Mouse (Mus musculus) G1E (cell line): ENCODE measurements at regions not wholly inside any gene's neighbourhood (a gene's known extent, or its start where the extent isn't known, plus 50 kb on each side); places are given as distances from the start of the nearest gene placed in this dataset.

Experiments
- CTCF ChIP-seq: IDR thresholded peaks from 2 replicates; pipeline ENCODE4 v1.5.1; 2012; ENCODE audit warnings: low read depth, low read length, inconsistent platforms, mixed read lengths
- POLR2AphosphoS5 ChIP-seq: IDR thresholded peaks from 2 replicates; pipeline ENCODE4 v1.6.1; 2012; ENCODE audit warnings: low read depth, low read length, inconsistent platforms; ENCODE audit not compliant: insufficient replicate concordance

DNA sequence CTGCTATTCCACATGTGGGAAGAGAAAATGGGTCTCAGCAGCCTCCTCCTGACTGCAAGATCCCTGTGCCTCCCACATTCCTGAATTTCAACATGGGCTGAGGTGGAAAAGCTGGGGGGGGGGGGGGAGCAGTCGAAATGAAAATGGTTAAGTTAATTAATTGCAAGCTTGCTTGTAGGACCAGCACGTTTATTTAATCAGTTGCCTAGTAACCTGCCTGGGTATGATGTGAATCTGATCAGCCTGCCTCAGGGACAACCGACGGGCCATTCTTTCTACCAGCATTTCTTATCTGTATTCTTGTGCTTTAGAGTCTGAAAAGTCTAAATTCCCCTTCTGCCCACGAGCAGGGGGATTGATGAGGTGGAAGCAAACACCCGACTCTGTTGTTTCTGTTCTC lies 569.9 kb upstream of the Nox3 start:
- no peak for TF ChIP-seq CTCF
- TF ChIP-seq POLR2AphosphoS5 = no peak
